Mouse (Mus musculus) limb, embryonic 14.5 days (tissue): ENCODE data around the gene Ano6. TPM values are rescaled to one million over a fixed set of nuclear protein-coding genes. Genes with fewer than 3 reads are reported as not detected.

ENCODE experiments used
- ATAC-seq: fragments of 200-750 bp; cut with Nextera tagmentation; 2 replicates; pipeline ENCODE4 v1.8.0; 2017; ENCODE audit warnings: low read depth, moderate number of reproducible peaks, moderate TSS enrichment; ENCODE audit not compliant: low FRiP score
- DNase-seq: peaks from one replicate; pipeline ENCODE4 v3.0.0-alpha.2; 2015; ENCODE audit warnings: low spot score
- H3K27ac ChIP-seq: fragments of 300-500 bp; sonication (generic); replicated peaks from 2 replicates; pipeline ENCODE4 v1.5.1; 2014; ENCODE audit warnings: low read depth, mild to moderate bottlenecking, low read length, moderate library complexity, mixed read lengths
- H3K27me3 ChIP-seq: fragments of 300-500 bp; sonication (generic); 2 replicates; pipeline ENCODE4 v1.6.1; 2014; ENCODE audit warnings: low read length, mixed read lengths; ENCODE audit not compliant: control insufficient read depth, insufficient read depth
- H3K36me3 ChIP-seq: fragments of 300-500 bp; sonication (generic); 2 replicates; pipeline ENCODE4 v1.6.1; 2014; ENCODE audit warnings: mild to moderate bottlenecking, low read length, moderate library complexity, mixed read lengths; ENCODE audit not compliant: control insufficient read depth, insufficient read depth
- H3K4me1 ChIP-seq: fragments of 300-500 bp; sonication (generic); 2 replicates; pipeline ENCODE4 v1.6.1; 2014; ENCODE audit warnings: antibody characterized with exemption, low read length, mixed read lengths; ENCODE audit not compliant: control insufficient read depth, insufficient read depth
- H3K4me2 ChIP-seq: fragments of 300-500 bp; sonication (generic); replicated peaks from 2 replicates; pipeline ENCODE4 v1.6.1; 2014; ENCODE audit warnings: low read depth, mild to moderate bottlenecking, low read length, moderate library complexity; ENCODE audit not compliant: severe bottlenecking
- H3K4me3 ChIP-seq: fragments of 300-500 bp; sonication (generic); replicated peaks from 2 replicates; pipeline ENCODE4 v1.5.1; 2014; ENCODE audit warnings: low read length
- H3K9ac ChIP-seq: fragments of 300-500 bp; sonication (generic); 2 replicates; pipeline ENCODE4 v1.6.1; 2014; ENCODE audit warnings: mild to moderate bottlenecking, low read depth, low read length, moderate library complexity; ENCODE audit not compliant: severe bottlenecking
- H3K9me3 ChIP-seq: fragments of 300-500 bp; sonication (generic); 2 replicates; pipeline ENCODE4 v1.6.1; 2016; ENCODE audit warnings: low read length; ENCODE audit not compliant: control insufficient read depth
- POLR2A ChIP-seq: fragments of 200-500 bp; IDR thresholded peaks from 2 replicates; pipeline ENCODE4 v1.8.0; 2012; ENCODE audit warnings: inconsistent platforms, mild to moderate bottlenecking, moderate library complexity, borderline replicate concordance; ENCODE audit not compliant: insufficient read depth, insufficient read length; ENCODE audit errors: extremely low read depth
- WGBS: fragments of 180-500 bp; shearing (Covaris S2); extraction: QIAGEN DNeasy Blood & Tissue Kit; methylation state at CpG from one replicate; pipeline ENCODE4 v1.1.7; 2014; 5-methylcytosine and 5-hydroxymethylcytosine counted together
- polyA plus RNA-seq, 2 experiments: library from polyadenylated mRNA; depleted of rRNA in 1 of 2; stranded (reverse) in 1 of 2; unstranded in 1 of 2; fragments of >200 nt; fragmentation: Nextera tagmentation in 1 of 2; extraction: Ambion mirVana in 1 of 2; gene quantifications; 2 replicates each; pipeline versions ENCODE4 v1.2.1 to v1.2.3; 2012 to 2014

Gene Ano6
- polyA plus RNA-seq, 2 experiments, result 42.1 to 52.3 TPM

DNA sequence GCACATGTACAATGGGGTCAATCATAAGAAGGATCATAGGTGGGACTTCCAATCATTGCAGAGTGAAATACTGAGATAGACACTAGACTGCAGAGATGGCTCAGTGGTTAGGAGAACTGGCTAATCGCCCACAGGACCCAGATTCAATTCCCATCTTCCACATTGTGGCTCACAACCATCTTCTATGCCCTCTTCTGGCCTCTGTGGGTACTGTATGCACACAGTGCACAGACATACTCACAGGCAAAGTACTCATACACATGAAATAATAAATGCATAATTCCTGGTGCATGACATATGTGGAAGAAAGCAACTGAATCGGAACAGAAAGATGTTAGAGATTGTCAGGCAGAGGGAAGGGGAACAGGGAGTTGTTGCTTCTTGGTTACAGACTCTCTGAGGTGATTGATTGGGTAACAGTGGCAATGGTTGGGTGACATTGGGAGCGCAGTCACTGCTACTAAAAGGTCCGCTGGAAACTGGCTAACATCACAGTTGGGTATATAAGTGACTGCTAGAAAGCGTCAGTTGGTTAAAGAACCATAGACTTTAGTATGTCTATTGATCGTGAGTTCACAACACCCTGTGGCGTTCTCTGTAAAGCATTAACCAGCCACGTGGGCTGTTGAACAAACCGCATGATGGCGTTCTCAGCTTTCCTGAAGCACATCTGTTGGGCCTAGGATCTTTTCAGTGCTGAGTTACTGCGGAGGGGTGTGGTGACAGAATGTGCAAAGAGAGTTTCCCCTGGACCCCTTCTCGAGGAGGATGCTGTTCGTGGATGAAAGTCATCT, 64.6 kb downstream of the Ano6 start:
- no peak for DNase-seq
- Histone ChIP-seq H3K4me1 (0 out of 2 replicates have a peak, but pooled peaks cover 3% of the 10 kb centered on the region), H3K4me2 (no peak overlapping the region), H3K9ac (no peak overlapping the region), H3K36me3 (no peaks in the 10 kb centered on the region), H3K27me3 (no peaks in the 10 kb centered on the region), H3K4me3 (no peak overlapping the region), H3K27ac (no peak overlapping the region), H3K9me3 (no peaks in the 10 kb centered on the region)
- WGBS, result 79% methylated on average over 13 of the region's 13 CpGs
- no peak for TF ChIP-seq POLR2A
- ATAC-seq, result no peak

DNA sequence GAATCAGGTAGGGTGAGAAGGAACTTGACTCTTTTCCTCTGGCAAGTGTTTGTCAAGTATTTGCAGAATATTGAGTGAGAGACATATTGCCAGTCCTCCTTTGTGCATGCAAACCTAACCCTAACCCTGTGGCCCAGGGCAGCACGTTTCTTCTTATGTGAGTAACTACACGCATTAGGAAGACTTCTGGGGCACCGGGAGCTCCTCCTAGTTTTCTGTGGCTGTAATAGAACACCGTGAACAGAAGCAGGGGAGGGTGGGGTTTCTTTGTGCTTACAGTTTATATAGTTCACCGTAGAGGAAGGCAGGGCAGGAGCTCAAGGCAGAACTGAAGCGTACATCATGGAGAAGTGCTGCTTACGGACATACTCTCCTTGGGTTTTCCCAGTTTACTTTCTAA, 65.3 kb downstream of the Ano6 start:
- WGBS, result 21% methylated on average over 7 of the region's 7 CpGs
- H3K4me3 ChIP-seq, result no peak overlapping the region
- H3K36me3 ChIP-seq, result no peaks in the 10 kb centered on the region
- DNase-seq, result peak; percentile 44
- no peak for ATAC-seq
- H3K9ac ChIP-seq, result no peak overlapping the region
- no peak overlapping the region for H3K4me2 ChIP-seq
- H3K27ac ChIP-seq, result no peak overlapping the region
- H3K27me3 ChIP-seq, result no peaks in the 10 kb centered on the region
- H3K4me1 ChIP-seq, result 0 out of 2 replicates have a peak, but pooled peaks cover 3% of the 10 kb centered on the region
- no peak for TF ChIP-seq POLR2A
- H3K9me3 ChIP-seq, result no peaks in the 10 kb centered on the region

DNA sequence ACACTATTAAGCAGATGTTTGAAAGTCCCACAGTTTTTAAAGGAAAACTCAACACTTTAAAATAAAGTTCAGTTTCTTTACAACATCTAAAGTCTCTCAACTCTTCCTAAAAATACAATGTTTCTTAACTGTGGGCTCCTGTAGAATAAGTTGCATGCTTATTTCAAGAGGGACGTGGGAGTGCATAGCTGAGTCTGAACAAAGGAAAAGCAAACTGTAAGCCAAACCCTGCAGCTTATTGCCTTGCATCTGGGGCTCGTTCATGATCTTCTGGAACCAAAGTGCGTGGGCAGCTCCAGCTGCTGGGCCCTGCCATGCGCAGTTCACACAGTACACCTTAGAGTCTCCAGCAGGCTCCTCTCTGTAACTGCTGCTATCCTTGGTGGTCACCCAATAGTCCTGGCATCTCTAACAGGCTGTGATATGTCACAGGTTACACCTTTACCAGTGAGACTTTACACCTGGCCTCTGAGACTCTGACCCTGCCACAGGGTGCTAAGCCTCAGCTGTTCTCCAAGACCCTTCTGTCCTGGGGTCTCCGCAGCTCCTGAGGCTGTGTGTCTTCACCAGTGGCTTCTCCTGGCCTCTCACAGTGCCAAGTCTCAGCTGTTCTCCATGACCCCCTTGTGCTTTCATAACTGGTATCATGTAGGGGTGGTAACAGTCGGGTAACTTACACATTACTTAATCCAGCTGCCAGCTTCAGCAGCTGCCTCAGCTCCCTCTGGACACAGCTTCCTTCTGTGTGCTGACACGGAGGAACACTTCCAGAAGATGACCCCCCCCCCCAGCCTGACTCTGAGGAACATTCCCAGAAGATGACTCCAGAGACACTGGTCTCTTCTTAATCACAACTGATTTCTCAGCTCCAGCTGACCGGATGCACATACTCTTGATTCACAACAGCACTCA, 66.3 kb downstream of the Ano6 start:
- Histone ChIP-seq H3K27ac (0 out of 2 replicates have a peak overlapping the region, but pooled peaks have one; percentile 5), H3K4me2 (no peak overlapping the region), H3K4me1 (0 out of 2 replicates have a peak, but pooled peaks cover 3% of the 10 kb centered on the region), H3K9ac (no peak overlapping the region), H3K4me3 (no peak overlapping the region), H3K9me3 (no peaks in the 10 kb centered on the region), H3K27me3 (no peaks in the 10 kb centered on the region), H3K36me3 (no peaks in the 10 kb centered on the region)
- DNase-seq, result no peak
- WGBS, result 65% methylated on average over 8 of the region's 8 CpGs
- peak; percentile 68 for ATAC-seq
- no peak for TF ChIP-seq POLR2A

DNA sequence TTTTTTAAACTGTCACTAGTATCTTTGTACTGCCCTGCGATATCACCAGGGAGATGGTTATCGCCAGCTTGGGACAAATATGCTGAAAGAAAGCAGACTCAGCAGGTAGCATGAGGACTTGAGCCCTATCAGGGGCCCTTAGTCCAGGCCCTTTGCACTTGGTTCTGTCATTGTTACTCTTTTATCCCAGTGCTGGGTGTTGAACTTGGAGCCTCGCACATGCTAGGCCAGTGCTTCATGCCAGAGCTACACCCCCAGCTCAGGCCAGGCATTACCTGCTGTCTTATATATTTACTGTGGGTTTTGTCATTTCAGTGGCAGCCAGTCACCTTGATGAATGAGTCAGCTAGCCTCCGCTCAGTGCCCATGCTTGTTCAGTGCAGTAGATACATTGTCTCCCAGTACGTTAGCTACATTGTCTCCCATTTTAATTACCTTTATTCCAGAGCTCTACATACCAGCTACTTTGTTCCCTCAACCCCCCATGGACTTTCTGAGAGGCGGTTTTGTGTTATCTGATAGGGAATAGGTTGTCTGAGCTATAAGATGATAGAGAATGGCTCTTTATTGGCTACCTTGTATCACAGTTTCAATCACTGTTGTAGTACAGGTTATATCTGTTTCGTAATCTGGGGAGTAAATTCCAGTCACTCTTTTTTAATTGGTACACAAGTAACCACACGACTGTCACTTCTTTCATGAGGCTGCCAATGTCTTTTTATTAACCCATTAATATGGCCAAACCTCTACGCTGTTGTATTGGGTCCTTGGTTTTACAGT, 68.4 kb downstream of the Ano6 start:
- no peaks in the 10 kb centered on the region for H3K27me3 ChIP-seq

More for the DNA sequence above, 68.4 kb downstream of the Ano6 start:
- Histone ChIP-seq H3K9ac (no peak overlapping the region), H3K4me2 (no peak overlapping the region), H3K27ac (no peak overlapping the region), H3K36me3 (0 out of 2 replicates have a peak, but pooled peaks cover 3% of the 10 kb centered on the region), H3K4me3 (no peak overlapping the region), H3K4me1 (peaks cover 6% of the 10 kb centered on the region; the same call in 1 of the 2 replicates), H3K9me3 (no peaks in the 10 kb centered on the region)
- DNase-seq, result no peak
- TF ChIP-seq POLR2A, result no peak
- ATAC-seq, result no peak
- WGBS, result 69% methylated on average over 9 of the region's 9 CpGs
